Mouse (Mus musculus): ENCODE results near the gene Epgn.

Epgn gene

DNA sequence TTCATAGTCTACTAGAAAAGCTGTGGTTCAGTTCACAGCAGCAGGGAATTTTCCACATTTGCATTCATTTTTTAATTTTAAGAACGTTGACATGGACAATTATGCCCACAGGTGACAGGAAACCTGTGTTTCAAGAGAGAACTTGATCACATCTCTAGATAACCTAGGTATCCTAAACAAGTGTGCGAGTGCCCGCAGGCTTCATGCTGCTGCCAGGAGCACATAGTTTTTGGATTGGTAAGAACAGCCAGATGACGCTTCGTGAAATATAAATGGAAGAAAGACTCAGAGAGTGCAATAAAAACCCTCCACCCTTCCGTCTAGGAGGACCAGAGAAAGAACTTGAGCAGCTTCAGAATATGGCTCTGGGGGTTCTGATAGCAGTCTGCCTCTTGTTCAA is at the start of gene Epgn:
Gene Epgn, plus strand, starts transcription at position 301 of the 400 bp plus-strand sequence.
- no peak for DNase-seq (ENCODE audit: low spot score)

DNA sequence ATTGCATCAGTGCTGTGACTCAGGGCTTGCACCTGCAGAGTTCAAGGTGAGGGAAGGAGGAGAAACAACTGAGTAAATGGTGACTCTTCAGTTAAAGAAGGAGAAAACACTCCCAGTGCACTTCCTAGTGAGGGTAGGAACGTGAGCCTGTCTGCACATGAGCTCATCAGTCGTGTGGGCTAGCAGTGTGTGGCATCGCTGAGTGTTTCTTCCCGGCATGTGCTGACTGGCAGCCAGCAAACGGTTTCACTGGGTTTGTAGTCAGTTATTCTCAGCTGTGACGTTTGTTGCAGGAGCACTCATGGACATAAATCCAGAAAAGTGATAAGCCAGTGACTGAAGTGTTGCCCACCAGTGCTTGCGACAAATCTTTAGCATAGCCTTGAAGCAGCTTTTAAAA is 47.0 kb upstream of the Epgn start:
- no peak for DNase-seq (ENCODE audit: low spot score)

DNA sequence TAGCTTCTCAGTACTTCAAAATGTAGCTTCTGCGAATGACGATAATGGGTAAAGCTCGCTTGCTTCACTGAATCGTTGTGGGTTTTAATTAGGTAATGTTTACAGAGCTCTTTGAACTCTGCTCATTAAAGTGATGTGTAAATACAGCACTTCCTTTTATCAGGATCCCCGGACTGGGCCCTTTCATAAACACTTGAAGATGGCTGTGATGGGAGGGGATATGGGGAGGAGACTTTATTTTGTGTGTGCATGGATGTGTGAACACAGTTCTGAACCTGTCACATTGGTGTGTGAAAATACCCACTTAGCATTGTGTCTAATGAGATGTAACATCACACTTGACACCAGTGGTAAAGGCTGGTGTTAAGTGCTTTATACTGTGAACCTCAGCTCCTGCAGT is 39.7 kb upstream of the Epgn start:
- DNase-seq (ENCODE audit: low spot score), result no peak

DNA sequence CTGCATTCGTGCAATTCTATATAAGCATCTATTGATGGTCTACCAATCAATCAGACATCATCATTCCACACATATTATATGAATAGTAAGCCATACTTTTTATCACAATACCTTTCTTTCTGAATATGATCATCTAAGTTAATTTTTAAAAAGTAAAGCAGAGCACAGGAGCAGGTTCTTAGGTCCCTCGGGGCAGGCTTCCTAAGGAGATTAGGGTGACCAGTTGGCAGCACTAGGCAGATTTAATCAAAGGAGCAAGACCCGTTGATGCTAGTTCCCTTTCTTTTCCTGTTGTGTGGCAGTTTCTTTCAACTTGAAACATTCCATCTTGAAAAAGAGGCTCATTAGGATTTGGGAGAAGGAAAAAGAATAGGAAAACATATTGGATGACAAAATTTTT is 39.1 kb upstream of the Epgn start:
- no peak for DNase-seq (ENCODE audit: low spot score)

DNA sequence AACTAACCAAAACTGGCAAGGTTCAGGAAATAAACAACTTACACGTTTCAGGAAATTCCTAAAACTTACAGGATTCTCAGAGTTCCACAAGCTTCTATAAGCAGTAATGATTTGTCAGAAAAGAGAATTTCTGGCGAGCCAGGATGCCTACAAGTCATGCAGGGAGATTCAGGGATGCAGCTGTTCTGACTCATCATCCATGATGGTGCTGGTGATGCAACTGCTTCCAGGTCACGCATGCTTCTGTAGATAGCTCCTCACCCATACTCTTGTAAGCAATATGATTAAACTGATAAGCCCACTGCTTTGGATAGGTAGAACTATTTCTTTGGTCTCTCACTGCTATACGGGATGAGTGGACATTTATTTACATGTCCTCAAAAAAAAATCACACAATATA is 38.7 kb upstream of the Epgn start:
- no peak for DNase-seq (ENCODE audit: low spot score)

DNA sequence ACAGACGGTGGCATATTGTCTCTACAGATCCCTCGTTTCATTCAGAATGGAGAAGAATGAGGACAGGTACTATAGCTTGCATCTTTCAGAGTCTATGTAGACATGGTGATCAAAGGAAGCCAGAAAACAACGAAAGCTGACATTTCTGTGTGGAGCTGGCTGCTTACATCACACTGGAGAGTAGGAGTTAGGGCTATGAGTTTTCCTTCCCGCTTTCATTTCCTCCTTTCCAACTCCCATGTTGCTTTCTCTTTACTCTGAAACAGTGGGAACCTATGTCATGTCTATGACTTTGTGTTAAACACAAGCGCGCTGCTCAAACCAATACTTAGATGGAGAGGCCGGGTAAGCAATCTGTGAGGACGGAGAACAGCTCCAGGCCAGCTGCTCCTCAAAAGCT is 27.3 kb upstream of the Epgn start:
- DNase-seq (ENCODE audit: low spot score), result no peak

DNA sequence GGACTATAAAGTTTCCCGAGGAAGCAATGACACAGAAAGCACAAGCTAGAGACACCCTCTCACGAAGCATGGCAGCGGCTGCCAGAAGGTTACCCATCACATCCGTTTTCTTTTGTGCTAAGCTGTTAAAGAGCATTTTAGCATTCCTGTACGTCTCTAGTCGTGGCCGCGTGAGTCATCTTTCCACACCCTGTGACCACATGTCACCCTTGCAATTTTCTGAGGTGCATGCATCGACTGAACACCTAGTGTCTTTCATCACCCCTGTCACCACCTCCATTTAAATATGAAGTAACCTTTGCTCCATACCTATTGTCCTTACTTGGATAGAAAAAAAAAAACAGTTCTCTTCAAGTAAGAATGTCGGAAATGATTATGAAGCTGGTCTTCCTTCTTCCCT is 12.0 kb upstream of the Epgn start:
- DNase-seq (ENCODE audit: low spot score), result no peak

DNA sequence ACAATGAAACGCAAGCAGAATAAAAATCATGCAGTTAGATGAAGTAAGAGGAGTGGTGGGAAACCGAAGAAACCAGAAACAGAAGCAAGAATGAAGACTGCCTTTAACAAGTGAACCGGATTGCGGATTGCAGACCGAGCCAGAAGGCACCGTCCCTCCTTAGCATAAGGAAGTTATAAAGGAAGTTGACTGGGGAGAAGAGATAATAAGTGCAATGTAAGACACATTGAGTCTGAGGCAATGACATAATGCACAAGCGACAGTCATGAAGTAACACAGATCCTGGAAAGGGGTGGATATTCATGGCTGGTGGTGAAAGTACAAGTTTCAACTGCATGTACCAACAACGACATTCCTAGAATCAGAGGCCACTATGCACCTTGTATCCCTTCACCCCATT is 4.2 kb upstream of the Epgn start:
- no peak for DNase-seq (ENCODE audit: low spot score)

DNA sequence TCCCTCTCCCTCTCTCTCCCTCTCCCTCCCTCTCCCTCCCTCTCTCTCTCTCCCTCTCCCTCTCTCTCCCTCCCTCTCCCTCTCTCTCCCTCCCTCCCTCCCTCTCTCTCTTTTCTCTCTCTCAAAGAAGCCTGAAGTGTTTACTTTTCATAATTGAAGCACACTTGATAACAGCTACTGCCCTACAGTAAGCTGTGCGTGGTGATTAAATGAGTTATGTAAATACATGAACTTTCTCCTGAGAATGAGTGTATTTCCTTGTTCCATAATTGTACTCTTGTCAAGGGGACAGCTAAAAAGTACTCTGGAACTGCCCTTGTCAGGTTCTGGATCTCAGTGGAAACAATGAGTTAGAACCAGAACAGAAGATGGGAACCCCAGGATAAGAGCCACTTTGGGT is 576 bp downstream of the Epgn start:
- no peak for DNase-seq (ENCODE audit: low spot score)

DNA sequence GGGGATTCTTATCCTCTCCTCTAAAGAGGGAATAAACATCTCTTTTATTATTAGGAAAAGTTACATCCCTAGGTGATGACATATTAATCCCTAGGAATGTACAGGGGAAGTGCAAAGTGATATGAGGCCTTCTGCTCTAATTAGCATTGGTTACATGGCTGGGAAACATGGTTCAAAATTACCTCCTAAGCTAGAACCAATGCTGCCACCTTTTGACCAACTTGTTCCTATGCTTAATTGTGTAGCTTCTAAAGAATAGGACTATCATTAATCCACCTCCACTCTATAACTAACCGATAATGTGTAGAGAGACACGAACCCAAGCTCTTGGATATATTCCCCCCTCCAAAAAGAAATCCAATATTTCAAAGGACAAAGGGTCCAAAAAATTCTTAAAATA is 3.4 kb downstream of the Epgn start:
- no peak for DNase-seq (ENCODE audit: low spot score)

DNA sequence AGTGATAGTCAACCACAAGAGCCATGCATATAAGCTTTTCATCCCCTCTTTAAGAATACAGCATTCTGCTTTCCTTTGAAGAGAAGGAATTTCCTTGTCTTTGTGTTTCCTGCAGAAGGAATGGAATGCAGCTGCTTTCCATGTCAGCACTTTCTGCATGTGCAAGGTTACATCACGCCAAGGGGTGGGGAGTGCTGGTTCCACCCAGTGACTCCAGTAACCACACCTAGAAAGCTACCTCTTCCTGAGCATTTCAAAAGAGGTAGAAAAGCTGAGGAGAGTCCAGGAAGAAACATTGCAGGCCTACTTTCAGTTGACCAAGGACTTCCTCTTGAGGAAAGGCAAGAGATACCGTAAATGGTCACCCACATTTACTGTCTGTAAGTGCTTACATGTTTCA is 8.1 kb downstream of the Epgn start:
- no peak for DNase-seq (ENCODE audit: low spot score)

DNA sequence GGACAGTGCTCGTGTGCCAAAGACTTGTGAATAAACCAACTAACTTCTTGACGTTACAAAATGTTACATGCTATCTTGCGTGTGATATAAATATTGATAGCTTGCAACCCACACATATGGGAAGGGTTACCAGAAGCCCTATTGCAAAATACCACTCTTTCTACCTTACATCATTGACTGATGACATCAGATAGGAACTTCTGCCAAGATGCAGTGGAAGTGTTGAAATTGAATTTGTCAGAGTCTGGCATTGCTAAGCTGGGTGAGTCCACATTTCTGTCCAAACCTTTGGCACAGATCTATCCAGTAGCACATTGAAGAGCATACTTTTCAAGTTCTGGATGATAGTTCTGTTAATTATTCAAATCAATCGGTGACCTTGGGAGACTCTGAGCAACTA is 9.4 kb downstream of the Epgn start:
- no peak for DNase-seq (ENCODE audit: low spot score)

DNA sequence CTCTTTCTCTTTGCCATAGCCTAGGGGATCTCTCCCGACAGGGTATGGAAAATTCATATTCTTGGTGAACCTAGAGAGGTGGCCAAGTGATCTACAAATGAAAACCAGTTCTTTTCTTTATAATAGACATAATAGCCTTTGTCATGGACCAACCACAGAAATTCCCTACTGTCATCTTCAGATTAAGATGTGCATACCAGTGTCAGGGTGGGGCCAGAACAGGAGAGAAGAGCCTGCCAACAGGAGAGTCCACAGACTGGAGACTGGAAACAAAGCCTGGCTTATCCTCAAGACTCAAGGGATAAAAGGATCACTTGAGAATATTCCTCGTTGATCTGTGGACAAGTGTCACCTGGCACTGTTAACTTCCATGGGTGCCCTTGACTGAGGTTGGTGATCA is 10.5 kb downstream of the Epgn start:
- DNase-seq (ENCODE audit: low spot score), result no peak

DNA sequence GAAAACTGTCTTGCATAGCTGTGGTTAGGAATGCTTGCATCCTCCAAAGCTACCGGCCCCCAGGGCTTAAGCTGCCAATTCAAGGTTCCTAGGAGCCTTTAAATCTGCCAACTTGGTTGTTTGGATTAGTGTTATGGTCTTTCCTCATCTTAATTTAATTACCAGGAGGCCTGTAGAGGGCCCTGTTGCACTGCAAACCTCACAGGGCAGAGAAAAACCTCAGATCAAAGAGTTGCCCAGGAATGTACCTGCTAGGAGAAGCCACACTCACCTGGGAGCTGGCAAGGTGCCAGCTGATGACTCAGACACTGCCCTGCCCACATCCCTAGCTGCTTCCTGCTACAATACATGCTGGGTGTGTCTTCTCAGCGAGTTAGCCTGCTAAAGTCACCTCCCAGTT is 11.3 kb downstream of the Epgn start:
- DNase-seq (ENCODE audit: low spot score), result no peak

DNA sequence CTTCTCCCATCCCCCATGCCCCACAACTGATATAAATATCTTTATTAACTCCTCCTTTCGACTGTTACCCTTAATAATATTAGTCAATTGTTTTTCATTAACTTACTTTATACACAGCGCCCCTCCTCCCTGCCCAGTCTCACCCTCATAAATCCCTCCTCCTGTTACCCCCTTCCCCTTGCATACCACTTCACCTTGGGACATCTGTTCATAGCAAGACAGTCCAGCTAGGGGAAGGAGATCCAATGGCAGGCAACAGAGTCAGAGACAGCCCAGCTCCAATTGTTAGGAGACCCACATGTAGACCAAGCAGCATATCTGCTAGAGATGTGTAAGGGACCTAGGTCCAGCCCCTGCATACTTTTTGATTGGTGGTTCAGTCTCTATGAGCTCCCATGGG is 11.7 kb downstream of the Epgn start:
- no peak for DNase-seq (ENCODE audit: low spot score)

DNA sequence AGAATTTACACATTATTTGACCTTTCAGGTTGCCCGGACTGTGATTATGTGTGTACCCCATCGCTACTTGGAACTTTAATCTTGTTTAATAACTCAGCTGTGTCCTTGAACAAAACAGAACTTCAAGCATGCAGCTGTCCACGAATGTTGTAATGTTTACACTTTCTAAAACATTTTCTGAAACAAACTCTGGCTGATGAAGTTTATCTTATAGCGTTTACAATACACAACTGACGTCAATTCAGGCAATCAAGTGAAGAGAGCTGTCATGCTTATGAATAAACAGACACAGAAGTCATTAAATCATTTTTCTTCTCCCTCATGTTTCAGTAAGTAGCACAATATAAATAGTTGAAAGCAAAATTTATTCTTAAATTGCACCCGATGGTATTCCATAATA is 20.7 kb downstream of the Epgn start:
- no peak for DNase-seq (ENCODE audit: low spot score)

DNA sequence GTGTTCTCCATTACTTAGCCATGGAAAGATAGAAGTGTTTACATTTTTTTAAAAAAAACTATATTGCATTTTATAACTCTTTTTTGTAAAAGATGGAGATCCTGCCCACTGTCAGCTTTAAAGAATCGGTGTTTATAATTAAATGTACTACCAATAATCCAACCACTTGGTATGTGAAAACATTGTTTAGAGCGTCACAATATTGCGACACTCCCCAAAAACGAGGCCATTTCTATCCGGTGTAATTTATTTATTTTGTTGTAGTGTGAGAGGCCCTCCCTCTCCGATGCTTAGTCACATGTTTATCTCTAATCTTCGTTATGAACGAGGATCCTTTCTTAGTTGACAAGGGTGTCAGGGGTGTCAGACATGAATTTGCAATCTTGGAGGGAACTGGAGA is 21.1 kb downstream of the Epgn start:
- no peak for DNase-seq (ENCODE audit: low spot score)

DNA sequence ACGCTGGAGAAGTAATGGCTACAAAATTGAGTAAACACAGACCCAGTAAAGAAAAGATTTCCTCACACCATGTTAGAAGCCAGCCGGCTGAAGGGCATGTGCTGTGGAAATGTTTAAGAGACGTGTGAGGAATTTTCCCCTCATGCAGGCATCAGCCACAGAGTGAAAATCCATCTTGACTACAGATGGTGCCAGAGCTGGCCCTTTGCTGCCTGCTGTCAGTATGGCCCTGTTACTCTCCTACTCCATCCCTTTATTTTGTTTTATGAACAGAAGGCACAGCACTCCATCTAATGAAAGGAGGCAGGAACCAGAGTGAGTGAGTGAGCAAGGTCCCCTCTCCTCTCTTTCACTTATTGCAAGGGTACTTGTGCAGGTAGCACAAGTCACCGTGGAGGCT is 45.1 kb downstream of the Epgn start:
- DNase-seq (ENCODE audit: low spot score), result no peak

DNA sequence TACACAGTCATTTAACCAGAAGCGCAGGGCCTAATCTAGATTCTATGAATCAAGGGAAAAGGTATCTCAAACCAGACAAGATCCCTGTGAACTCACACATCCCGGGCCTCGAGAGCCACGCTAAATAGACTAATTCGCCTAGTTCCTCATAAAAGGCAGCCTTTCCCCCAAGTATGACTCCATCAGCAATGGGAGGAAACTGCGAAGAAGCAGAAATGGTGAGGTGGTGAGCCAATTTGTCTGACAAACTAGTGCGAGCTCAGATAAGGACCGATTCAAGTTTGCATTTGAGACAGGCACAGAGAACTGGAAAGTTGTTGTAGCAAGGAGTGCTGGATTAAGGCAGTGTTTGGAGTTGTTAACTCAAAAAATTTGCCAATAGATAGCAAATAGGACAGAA is 46.4 kb downstream of the Epgn start:
- DNase-seq (ENCODE audit: low spot score), result no peak

DNA sequence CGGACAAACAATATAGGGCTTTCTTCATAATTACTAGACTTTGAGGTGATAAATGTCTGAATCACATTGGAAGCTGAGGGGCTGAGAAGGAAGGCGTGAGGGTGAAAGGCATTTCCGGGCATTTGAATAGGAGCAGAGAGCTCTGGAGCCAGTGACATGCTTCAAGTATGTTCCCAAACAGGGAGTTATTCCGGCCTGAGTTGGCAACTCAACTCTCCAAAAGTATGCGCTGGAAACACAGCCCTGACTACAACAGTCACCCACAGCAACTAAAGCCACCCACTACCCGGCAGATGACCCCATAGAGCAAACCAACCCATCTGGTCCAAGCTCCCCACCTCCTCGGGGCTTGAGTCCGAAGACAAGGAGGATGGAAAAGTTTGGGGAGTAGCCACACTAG is 46.8 kb downstream of the Epgn start:
- no peak for DNase-seq (ENCODE audit: low spot score)

DNA sequence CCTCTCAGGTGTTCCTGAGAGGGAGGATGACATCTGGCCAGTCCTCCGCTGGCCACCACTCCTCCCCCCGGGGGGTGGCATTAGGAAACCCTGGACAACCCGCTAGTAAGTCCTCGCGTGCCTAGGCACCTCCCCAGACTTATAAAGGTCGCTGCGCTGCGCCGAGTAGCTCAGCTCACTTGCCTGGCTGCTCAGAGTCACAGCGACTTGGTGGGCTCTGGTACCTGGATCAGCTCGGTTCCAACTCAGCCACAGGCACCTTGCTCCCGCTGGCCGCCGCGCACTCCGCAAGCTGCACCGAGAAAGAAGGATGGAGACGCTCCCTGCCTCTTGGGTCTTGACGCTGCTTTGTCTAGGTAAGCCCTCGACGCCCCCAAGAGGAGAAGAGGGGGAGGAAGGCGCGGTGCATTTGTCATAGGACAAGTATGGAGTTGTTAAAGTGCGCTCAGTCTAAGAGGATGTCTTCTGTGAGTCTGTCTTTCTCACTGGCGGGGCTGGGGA is 47.2 kb downstream of the Epgn start, which contains the start of gene Ereg:
Gene Ereg, plus strand, starts transcription at position 173 of the 501 bp plus-strand sequence.
- DNase-seq (ENCODE audit: low spot score), result peak; percentile 10

DNA sequence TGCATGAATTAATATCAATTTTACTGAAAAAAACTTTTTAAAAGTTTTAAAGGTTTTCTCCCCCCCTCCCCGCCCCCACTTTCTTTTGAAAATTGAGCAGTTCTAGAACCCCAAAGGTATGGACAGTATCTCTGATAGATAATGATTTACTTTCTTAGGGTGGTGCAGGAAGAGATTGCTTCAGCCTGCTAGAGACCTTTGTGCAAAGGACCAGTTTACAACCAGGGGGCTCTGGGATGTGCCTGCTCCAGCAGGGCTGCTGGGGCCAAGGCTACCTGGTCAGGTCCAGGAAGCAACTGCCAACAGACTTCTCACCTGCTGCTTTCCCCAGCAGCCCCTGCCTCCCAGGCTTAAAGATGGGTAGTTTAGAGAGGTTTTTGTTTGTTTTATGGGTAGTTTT is 47.8 kb downstream of the Epgn start:
- no peak for DNase-seq (ENCODE audit: low spot score)

DNA sequence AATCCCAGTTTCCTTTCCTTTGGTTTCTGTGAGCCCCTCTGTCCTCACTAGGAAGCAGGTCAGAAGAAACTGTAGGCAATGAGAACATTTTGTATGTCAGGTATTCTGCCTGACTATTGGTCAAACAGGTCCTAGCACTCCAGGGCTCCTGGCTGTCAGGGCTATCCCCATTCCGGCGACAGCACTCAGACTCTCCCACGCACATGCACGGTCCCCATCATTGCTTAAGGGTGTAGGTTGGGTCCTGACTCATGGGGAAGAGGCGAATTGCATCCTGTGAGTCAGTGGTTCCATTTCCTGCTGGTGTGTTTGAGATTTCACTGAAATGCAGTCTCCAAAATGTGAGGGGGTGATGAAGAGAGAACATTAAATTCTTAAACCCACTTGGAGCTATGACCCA is 55.8 kb downstream of the Epgn start:
- DNase-seq (ENCODE audit: low spot score), result no peak
